Mouse (Mus musculus) left cerebral cortex, adult 2 months (tissue): ENCODE measurements around the gene Tmprss12. TPM values are rescaled to one million over a fixed set of nuclear protein-coding genes. Genes with fewer than 3 reads are reported as not detected.
"Not testable (repeated sequence)": the region's sequence is repeated elsewhere in the genome, so short reads cannot be mapped to it uniquely, and the experiment has no call there.

ENCODE experiments used
- DNase-seq, 2 experiments: peaks; one replicate each; pipeline ENCODE4 v3.0.0; 2021 to 2022; ENCODE audit warnings: low spot score in 2 of 2, mixed read lengths in 1 of 2; ENCODE audit errors: extremely low spot score in 1 of 2
- H3K27ac ChIP-seq: fragments of 200-600 bp; 2 replicates; pipeline ENCODE4 v1.8.1; 2022
- H3K4me3 ChIP-seq: fragments of 200-600 bp; 2 replicates; pipeline ENCODE4 v1.8.1; 2022
- CTCF ChIP-seq: fragments of 200-600 bp; IDR thresholded peaks from 2 replicates; pipeline ENCODE4 v1.8.1; 2022; ENCODE audit warnings: antibody characterized with exemption, mild to moderate bottlenecking, moderate library complexity
- intact Hi-C: fragments of 180-260 bp; cut with DNase I; formaldehyde crosslinking; loops from one replicate; pipeline ENCODE4 v1.15.1; 2025
- total RNA-seq, 2 experiments: library from RNA; stranded (reverse); gene quantifications; 2 replicates each; pipeline ENCODE4 v1.2.3; 2021

Tmprss12 gene
- total RNA-seq, 2 experiments from 2014 or later, result not detected

DNA sequence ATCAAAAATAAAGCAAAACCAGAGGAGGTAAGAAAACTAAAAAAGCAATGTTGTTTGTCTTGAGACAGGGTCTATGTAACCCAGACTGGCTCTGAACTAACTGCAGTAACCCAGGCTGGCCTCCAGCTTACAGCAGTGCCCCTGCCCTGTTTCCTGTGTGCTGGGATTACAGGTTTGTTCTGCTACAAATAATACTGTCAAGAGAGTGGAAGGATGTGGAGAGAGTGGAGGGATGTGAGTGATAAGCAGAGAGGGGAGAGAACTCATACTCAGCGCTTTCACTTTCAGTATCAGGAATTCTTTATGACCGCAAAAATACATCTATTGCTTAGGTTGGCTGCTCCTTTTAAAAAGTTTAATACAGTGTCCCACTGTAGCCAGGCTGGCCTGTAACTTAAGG is 31.7 kb downstream of the Tmprss12 start:
- no peak for TF ChIP-seq CTCF
- no peak overlapping the region for H3K27ac ChIP-seq
- no peak overlapping the region for H3K4me3 ChIP-seq
- DNase-seq, result no peak
- intact Hi-C loops, result no loop called here

DNA sequence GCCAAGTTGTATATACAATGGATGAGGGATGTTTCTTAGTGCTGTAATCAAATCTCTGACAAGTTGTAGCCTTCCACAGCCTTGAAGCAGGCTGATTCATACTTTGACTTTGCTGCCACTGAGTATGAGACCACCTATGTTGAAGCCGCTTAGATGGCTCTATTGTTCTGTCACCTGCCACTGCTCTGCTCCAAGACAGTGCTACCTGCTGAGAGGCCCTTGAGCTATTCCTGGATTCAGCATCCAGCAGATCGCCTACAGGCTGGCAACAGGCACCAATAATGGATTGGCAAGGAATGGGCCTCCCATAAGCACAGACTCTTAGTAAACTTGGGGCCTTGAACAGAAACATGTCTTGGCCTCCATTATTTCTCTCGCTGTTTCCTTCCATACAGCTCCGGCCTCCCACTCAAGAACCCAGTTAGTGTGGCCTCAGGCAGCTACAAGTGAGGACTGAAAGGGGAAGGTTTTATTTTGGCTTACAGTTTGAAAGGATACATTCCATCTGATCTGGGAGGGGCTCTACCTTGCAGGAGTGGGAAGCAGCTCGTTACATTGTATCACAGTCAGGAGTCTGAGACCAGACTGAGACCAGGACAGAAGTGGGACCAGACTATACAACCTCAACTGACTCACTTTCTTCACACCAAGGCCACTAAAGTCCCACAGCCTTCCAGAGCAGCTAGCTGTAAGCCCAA is 34.0 kb downstream of the Tmprss12 start:
- intact Hi-C loops, result no loop called here
- H3K27ac ChIP-seq, result no peak overlapping the region
- H3K4me3 ChIP-seq, result no peak overlapping the region
- DNase-seq, result no peak
- TF ChIP-seq CTCF, result no peak

DNA sequence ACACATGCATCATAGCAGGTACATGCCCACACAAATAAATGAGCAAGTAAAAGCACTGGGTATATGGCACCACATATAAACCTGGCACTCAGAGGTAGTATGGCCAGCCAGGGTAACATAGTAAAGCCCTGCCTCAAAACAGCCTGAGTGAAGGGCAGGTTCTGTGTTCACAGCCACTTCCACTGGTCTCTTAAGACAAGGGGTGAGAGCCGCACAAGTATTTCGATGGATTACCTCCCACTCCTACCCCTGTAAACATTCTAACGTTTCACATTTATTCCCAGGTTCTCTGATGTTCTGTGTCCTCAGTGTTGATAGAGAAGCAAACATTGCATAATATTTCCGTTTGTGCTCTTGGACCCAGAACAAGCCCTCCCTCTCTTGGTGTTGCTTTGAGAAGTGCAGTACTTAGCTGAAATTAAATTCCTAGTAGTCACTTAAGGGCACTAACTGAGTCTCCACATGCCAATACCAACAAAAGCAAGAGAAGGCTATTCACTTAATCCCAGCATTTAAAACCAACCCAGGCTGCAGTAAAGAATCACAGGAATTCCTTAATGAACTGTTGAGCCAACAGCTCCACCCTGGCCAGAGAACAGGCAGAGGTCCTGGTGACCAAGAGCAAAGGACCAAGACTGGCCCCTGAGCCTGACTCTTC is 37.5 kb downstream of the Tmprss12 start:
- intact Hi-C loops, result not testable (repeated sequence)

DNA sequence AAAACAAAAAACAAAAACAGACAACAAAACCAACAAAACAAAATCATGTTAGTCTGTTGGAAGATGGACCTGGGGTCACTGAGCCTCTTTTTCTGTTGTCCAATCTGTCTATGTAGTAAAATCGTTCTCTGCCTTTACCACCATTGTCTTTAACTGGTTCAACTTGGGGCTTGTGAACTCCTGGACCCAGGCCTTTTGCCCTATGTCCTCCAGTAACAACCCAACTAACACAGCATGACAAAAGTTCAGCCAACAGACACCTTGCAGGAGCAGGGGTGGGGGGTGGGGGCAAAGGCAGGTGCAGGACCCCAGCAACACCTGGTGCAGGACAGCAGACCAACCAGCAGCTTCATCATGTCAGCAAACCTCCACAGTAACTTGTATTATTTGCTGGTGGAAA is 39.2 kb downstream of the Tmprss12 start:
- Histone ChIP-seq H3K27ac (no peak overlapping the region), H3K4me3 (no peak overlapping the region)
- intact Hi-C loops, result loop anchor here (5.0 kb wide), 1 partner anchor 283 kb away; the partner anchor contains the start of gene Dip2b
- TF ChIP-seq CTCF, result no peak
- DNase-seq, result no peak

More for the DNA sequence above, 37.5 kb downstream of the Tmprss12 start:
- DNase-seq, H3K27ac ChIP-seq, H3K4me3 ChIP-seq: not testable (repeated sequence)

DNA sequence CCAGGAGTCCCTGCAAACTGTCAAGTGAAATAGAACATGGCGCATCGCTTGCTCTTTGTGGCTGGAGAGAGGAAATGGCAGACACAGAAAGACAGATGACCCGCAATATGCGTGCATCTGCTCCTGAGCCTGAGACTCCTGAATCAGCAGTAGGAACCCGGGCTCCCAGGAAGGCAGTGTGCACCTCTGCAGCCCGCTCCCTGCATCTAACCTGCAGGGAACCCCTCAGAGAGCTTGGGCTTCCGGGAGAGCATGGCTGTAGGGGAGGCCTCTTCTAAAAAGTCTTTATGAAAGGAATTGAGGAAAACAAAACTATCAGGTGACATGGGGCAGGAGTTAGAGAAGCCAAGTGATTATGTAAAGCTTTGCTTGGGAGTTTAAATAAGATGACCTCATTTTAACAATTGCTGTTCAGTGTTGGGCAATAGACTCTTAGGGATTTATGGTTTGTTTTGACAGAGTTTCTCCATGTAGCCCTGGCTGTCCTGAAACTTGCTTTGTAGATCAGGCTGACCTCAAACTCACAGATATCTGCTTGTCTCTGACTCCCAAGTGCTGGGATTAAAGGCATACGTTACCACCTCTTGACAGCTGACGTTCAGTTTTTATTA is 39.8 kb downstream of the Tmprss12 start:
- no peak overlapping the region for H3K4me3 ChIP-seq
- intact Hi-C loops, result loop anchor here (5.0 kb wide), 1 partner anchor 283 kb away; the partner anchor contains the start of gene Dip2b
- no peak for TF ChIP-seq CTCF
- no peak for DNase-seq
- H3K27ac ChIP-seq, result no peak overlapping the region

DNA sequence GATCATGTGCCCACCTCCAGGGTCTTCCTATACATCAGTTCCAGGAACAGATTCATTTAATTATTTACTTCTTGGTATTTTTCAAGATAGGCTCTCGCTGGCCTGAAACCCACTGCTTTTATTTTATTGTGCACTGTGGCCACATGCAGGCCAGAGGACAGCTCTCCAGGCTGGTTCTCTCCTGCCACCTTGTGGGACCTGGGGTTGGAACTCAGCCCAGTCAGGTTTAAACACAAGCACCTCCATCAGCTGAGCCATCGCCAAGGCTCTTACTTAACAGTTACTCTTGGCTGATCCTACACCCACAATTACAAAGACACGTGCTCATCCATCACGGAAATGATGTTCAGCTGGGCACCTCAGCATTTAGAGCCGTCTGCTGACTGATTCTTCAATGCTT is 40.5 kb downstream of the Tmprss12 start:
- no peak overlapping the region for H3K4me3 ChIP-seq
- TF ChIP-seq CTCF, result peak; percentile 18
- DNase-seq, result no peak
- intact Hi-C loops, result loop anchor here (5.0 kb wide), 1 partner anchor 284 kb away; the partner anchor contains the start of gene Dip2b
- H3K27ac ChIP-seq, result no peak overlapping the region

DNA sequence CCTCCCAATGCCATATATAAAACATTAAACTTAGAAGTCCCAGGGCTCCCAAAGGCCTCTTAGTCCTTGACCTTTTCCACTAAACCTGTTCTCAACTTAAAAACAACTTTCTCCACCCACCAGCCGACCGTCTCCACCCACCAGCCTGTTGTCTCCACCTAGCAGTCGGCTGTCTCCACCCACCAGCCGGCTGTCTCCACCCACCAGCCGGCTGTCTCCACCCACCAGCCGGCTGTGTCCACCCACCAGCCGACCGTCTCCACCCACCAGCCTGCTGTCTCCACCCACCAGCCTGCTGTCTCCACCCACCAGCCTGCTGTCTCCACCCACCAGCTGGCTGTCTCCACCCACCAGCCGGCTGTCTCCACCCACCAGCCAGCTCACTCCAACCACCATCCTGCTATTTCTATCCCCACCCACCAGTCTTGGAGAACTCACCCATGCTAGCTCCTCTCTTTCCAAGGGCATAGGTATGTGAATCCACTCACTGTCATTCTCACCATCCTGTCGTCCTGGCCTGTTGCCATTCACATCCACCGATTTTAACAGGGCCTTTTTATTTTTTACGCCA is 43.5 kb downstream of the Tmprss12 start:
- Histone ChIP-seq H3K4me3 (no peak overlapping the region), H3K27ac (peak overlapping the region; percentile 65)
- intact Hi-C loops, result loop anchor here (5.0 kb wide), 1 partner anchor 287 kb away; the partner anchor contains the start of gene Dip2b
- TF ChIP-seq CTCF, result no peak
- DNase-seq, result no peak

DNA sequence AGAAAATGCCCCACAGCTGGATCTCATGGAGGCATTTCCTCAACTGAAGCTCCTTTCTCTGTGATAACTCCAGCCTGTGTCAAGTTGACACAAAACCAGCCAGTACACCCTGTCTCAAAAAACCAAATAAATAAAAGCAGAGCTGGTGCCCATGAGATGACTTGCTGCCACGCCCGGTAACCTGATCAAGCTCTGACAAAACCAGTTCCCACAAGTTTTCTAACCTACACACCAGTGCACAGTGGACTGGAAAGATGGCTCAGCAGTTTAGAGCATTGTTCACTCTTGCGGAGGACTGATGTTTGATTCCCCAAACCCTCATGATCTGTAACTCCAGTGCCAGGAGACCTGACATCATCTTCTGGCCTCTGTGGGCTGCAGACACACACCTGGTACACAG is 44.6 kb downstream of the Tmprss12 start:
- no peak overlapping the region for H3K4me3 ChIP-seq
- intact Hi-C loops, result no loop called here
- H3K27ac ChIP-seq, result no peak overlapping the region
- DNase-seq, result no peak
- no peak for TF ChIP-seq CTCF

GRCm38 (mm10) chr15:100328089-100328488 is 47.5 kb downstream of the Tmprss12 start:
- H3K27ac ChIP-seq, DNase-seq, intact Hi-C loops, H3K4me3 ChIP-seq: not testable (repeated sequence)

DNA sequence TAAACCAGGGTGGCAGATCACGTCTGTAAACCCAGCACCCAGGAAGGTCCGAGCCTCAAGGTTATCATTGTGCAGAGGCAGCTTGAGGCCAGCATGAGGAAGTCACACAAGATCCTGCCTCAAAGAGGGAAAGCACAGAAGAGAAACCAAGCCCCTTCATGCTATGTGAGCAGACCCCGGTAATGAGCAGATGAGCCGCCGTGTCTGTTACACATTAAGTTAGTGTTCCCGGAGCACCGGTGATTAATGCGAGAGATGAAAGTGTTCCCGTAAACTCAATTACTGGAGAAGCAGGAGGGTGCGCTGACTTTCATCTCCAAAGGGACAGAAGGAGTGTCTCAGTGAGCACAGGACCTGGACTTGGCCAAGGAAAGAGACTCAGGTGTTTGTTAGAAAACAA is 48.7 kb downstream of the Tmprss12 start:
- intact Hi-C loops, DNase-seq, H3K4me3 ChIP-seq, H3K27ac ChIP-seq: not testable (repeated sequence)

DNA sequence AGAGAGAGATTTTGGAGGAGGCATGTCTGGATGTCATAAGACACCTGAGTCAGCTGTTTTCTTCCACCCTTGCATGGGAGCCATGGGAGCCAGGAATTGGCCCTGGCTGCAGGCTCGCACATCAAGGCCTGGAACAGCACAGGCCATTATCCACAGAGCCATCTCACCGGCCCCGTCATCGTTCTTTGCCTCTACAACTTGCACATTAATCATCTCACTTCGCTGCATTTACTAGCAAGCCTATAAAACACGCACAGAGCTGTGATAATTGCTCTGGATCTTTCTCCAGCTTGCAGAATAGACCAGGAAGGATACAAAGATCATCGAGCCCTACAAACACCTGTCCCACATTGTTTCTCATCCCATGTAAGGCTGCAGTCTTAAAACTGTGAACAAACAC is 50.1 kb downstream of the Tmprss12 start:
- Histone ChIP-seq H3K4me3 (no peak overlapping the region), H3K27ac (no peak overlapping the region)
- intact Hi-C loops, result no loop called here
- no peak for TF ChIP-seq CTCF
- DNase-seq, result no peak
